Mouse (Mus musculus) ES-Bruce4 (cell line): ENCODE measurements at regions not wholly inside any gene's neighbourhood (a gene's known extent, or its start where the extent isn't known, plus 50 kb on each side); places are given as distances from the start of the nearest gene placed in this dataset.

ENCODE experiments used
- H3K27ac ChIP-seq: 2 replicates; pipeline ENCODE4 v1.5.1; 2012; ENCODE audit warnings: low read length, inconsistent platforms; ENCODE audit not compliant: insufficient read depth
- H3K27me3 ChIP-seq: 2 replicates; pipeline ENCODE4 v1.6.1; 2012; ENCODE audit warnings: mild to moderate bottlenecking, low read length, inconsistent platforms; ENCODE audit not compliant: control insufficient read depth, poor library complexity, insufficient read depth, severe bottlenecking
- H3K36me3 ChIP-seq: 2 replicates; pipeline ENCODE4 v1.6.1; 2012; ENCODE audit warnings: inconsistent platforms, mild to moderate bottlenecking, low read length, moderate library complexity; ENCODE audit not compliant: control insufficient read depth, poor library complexity, insufficient read depth, severe bottlenecking
- H3K4me1 ChIP-seq: one replicate; pipeline ENCODE4 v1.8.1; 2011; ENCODE audit warnings: low read length; ENCODE audit not compliant: control insufficient read depth, insufficient read depth
- H3K4me3 ChIP-seq: 2 replicates; pipeline ENCODE4 v1.5.1; 2011; ENCODE audit warnings: low read depth, mild to moderate bottlenecking, low read length
- H3K9ac ChIP-seq: 2 replicates; pipeline ENCODE4 v1.6.1; 2012; ENCODE audit warnings: low read depth, mild to moderate bottlenecking, inconsistent platforms; ENCODE audit not compliant: poor library complexity, severe bottlenecking
- H3K9me3 ChIP-seq: replicated peaks from 2 replicates; pipeline ENCODE4 v1.6.1; 2012; ENCODE audit warnings: mild to moderate bottlenecking, low read length, inconsistent platforms; ENCODE audit not compliant: control insufficient read depth, poor library complexity, insufficient read depth, severe bottlenecking
- CTCF ChIP-seq: IDR thresholded peaks from one replicate; pipeline ENCODE4 v1.8.1; 2011; ENCODE audit warnings: low read depth, low read length
- EP300 ChIP-seq: IDR thresholded peaks from 2 replicates; pipeline ENCODE4 v1.6.1; 2011; ENCODE audit warnings: low read depth, low read length; ENCODE audit not compliant: insufficient read depth
- POLR2A ChIP-seq: IDR thresholded peaks from one replicate; pipeline ENCODE4 v1.8.1; 2011; ENCODE audit warnings: low read length; ENCODE audit not compliant: insufficient read depth

GRCm38 (mm10) chr13:81041646-81042045, 158.5 kb downstream of the Arrdc3 start:
- Histone ChIP-seq H3K9ac (no peak overlapping the region), H3K27me3 (no peaks in the 10 kb centered on the region), H3K9me3 (no peaks in the 10 kb centered on the region), H3K4me3 (no peak overlapping the region), H3K36me3 (no peaks in the 10 kb centered on the region), H3K4me1 (no peaks in the 10 kb centered on the region), H3K27ac (no peak overlapping the region)
- TF ChIP-seq EP300 = no peak
- TF ChIP-seq POLR2A = no peak
- TF ChIP-seq CTCF = no peak
